Mouse (Mus musculus) neural tube, embryonic 13.5 days (tissue): Measurements from ENCODE around the gene Hemk1. TPM values are rescaled to one million over a fixed set of nuclear protein-coding genes. Genes with fewer than 3 reads are reported as not detected.
"Not testable (repeated sequence)": the region's sequence is repeated elsewhere in the genome, so short reads cannot be mapped to it uniquely, and the experiment has no call there.

Experiments
- ATAC-seq: fragments of 200-750 bp; cut with Nextera tagmentation; 2 replicates; pipeline ENCODE4 v1.8.0; 2017; ENCODE audit warnings: low read depth, mild to moderate bottlenecking, moderate TSS enrichment, moderate library complexity
- H3K27ac ChIP-seq: fragments of 300-500 bp; sonication (generic); replicated peaks from 2 replicates; pipeline ENCODE4 v1.5.1; 2015; ENCODE audit warnings: moderate library complexity, mild to moderate bottlenecking, inconsistent platforms
- H3K27me3 ChIP-seq: fragments of 300-500 bp; sonication (generic); 2 replicates; pipeline ENCODE4 v1.6.1; 2015; ENCODE audit warnings: mild to moderate bottlenecking, inconsistent platforms
- H3K36me3 ChIP-seq: fragments of 300-500 bp; sonication (generic); 2 replicates; pipeline ENCODE4 v1.6.1; 2015; ENCODE audit warnings: mild to moderate bottlenecking, inconsistent platforms
- H3K4me1 ChIP-seq: fragments of 300-500 bp; sonication (generic); replicated peaks from 2 replicates; pipeline ENCODE4 v1.6.1; 2015; ENCODE audit warnings: inconsistent platforms
- H3K4me2 ChIP-seq: fragments of 300-500 bp; sonication (generic); 2 replicates; pipeline ENCODE4 v1.6.1; 2015; ENCODE audit warnings: inconsistent platforms, mild to moderate bottlenecking, moderate library complexity
- H3K4me3 ChIP-seq: fragments of 300-500 bp; sonication (generic); 2 replicates; pipeline ENCODE4 v1.5.1; 2015; ENCODE audit warnings: mild to moderate bottlenecking, inconsistent platforms
- H3K9ac ChIP-seq: fragments of 300-500 bp; sonication (generic); 2 replicates; pipeline ENCODE4 v1.6.1; 2015; ENCODE audit warnings: moderate library complexity, mild to moderate bottlenecking, inconsistent platforms
- H3K9me3 ChIP-seq: fragments of 300-500 bp; sonication (generic); 2 replicates; pipeline ENCODE4 v1.6.1; 2016; ENCODE audit warnings: inconsistent platforms
- WGBS: fragments of 180-500 bp; shearing (Covaris S2); methylation state at CpG from one replicate; pipeline ENCODE4 v1.1.7; 2015; 5-methylcytosine and 5-hydroxymethylcytosine counted together
- polyA plus RNA-seq: library from polyadenylated mRNA; unstranded; fragments of >200 nt; fragmentation: Nextera tagmentation; extraction: Ambion mirVana; gene quantifications from 2 replicates; pipeline ENCODE4 v1.2.1, GENCODE M21; 2015

Gene Hemk1
- polyA plus RNA-seq, 1 experiment from 2014 or later, result 15.0 TPM

DNA sequence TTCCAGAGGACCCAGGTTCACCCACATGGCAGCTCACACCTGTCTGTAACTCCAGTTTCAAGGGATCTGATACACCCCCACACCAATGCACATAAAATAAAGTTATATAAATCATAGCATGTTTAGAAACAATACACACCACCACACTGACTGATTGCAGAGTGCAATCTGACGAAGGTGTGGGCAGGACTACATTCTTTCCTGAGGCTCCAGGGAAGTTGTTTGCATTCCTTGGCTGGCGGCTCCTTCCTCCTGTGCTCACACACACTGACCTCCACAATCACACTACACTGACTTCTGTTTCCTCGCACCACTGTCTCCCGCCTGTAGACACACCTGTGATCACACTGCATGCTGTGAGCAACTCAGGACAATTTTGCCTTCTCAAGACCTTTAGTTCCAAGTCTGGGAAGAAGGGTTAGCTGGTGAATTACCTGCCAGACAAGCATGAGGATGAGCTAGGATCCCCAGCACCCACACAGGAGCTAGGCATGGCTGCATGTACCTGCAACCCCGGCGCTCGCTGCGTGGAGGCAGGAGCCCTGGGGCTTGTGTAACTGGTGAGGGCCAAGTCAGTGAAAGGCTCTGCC is 15.6 kb downstream of the Hemk1 start:
- no peak overlapping the region for H3K9ac ChIP-seq
- 83% methylated on average over 8 of the region's 8 CpGs for WGBS
- ATAC-seq, result no peak

DNA sequence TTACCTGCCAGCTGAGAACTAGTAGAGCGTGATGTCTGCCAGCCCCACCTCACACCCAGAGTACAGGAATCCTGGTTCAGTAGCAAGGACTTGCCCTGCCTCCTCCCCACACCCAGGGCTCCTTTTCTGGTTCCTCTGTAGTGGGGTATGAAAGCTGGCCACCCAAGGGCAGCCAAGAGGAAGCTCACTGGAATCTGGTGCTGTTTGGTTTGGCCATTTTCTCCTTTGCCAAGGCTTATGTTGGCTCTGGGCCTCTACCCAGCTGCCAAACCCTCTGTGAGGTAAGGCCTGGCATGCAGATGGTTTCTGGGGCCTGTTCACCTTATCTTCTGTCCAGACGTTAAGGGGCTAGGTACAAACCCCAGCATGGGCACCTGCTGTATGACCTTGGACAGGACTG is 22.4 kb downstream of the Hemk1 start:
- H3K27ac ChIP-seq, result no peak overlapping the region
- H3K36me3 ChIP-seq, result no peaks in the 10 kb centered on the region
- no peak overlapping the region for H3K9ac ChIP-seq
- H3K27me3 ChIP-seq, result no peaks in the 10 kb centered on the region
- no peak for ATAC-seq
- no peaks in the 10 kb centered on the region for H3K4me1 ChIP-seq
- H3K4me3 ChIP-seq, result no peak overlapping the region
- H3K4me2 ChIP-seq, result no peak overlapping the region
- H3K9me3 ChIP-seq, result no peaks in the 10 kb centered on the region
- 79% methylated on average over 2 of the region's 2 CpGs for WGBS

More for the DNA sequence above, 15.6 kb downstream of the Hemk1 start:
- H3K4me3 ChIP-seq, result no peak overlapping the region
- H3K9me3 ChIP-seq, result no peaks in the 10 kb centered on the region
- no peaks in the 10 kb centered on the region for H3K4me1 ChIP-seq
- H3K4me2 ChIP-seq, result no peak overlapping the region
- no peak overlapping the region for H3K27ac ChIP-seq
- no peaks in the 10 kb centered on the region for H3K27me3 ChIP-seq
- H3K36me3 ChIP-seq, result peaks cover 7% of the 10 kb centered on the region

DNA sequence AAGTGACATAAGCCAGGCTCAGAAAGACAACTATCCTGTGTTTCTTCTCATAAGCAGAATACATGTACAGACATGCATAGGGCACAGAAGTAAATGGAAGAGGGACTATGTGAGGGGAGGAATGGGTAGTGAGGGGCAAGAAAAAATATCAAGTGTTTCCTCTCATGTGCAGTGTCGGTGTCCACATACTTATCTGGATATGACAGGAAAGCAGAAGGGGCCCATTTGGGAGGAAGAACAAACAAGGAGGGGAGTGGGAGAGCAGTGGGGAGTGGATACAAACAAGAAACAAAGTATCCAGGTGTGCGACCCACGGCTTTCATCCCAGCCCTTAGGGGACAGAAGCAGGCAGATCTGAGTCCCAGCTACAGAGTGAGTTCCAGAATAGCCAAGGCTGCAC is 24.2 kb downstream of the Hemk1 start:
- H3K9ac ChIP-seq, result no peak overlapping the region
- WGBS, result 86% methylated on average over 3 of the region's 3 CpGs
- no peak for ATAC-seq
- no peaks in the 10 kb centered on the region for H3K27me3 ChIP-seq
- no peaks in the 10 kb centered on the region for H3K9me3 ChIP-seq
- no peak overlapping the region for H3K4me3 ChIP-seq
- no peaks in the 10 kb centered on the region for H3K4me1 ChIP-seq
- no peak overlapping the region for H3K27ac ChIP-seq
- no peaks in the 10 kb centered on the region for H3K36me3 ChIP-seq
- H3K4me2 ChIP-seq, result no peak overlapping the region

DNA sequence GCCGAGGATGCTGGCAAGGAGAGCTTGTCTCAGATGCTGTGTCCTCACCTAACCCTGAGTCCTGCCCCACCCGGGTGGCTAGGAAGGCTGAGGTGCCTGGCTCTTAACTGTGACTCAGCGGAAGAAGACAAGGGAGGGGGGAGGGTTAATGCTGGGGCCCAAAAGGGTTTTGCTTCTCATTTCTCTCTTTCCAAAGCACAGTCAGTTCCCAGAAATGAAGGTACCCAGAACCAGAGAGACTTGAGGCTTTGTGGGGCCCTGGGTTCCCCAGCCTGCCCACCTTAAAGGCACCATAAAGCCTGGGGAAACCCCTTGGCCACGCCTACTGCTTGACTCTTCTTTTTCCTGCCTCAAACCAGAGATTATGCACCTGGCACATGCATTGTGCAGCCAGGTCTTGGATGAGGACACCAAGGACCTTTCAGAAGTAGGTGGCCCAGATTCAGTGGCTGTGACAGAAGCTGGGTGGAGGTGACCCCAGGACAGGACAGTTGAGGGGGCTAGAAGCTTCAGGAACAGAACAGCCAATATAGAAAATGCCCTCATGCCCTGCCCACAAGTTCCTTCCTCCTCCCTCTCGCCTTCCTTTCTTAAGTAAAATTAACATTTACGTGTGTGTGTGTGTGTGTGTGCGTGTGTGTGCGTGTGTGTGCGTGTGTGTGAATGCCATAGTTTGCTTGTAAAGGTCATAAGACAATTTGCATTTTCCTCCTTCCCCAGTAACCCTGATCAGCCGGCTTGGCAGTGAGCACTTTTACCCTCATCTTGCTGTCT is 25.2 kb downstream of the Hemk1 start:
- no peak overlapping the region for H3K4me2 ChIP-seq
- H3K9ac ChIP-seq, result no peak overlapping the region
- no peak for ATAC-seq
- H3K27me3 ChIP-seq, result no peaks in the 10 kb centered on the region
- no peaks in the 10 kb centered on the region for H3K4me1 ChIP-seq
- 69% methylated on average over 10 of the region's 10 CpGs for WGBS
- H3K9me3 ChIP-seq, result no peaks in the 10 kb centered on the region
- no peak overlapping the region for H3K27ac ChIP-seq
- no peaks in the 10 kb centered on the region for H3K36me3 ChIP-seq
- H3K4me3 ChIP-seq, result no peak overlapping the region

DNA sequence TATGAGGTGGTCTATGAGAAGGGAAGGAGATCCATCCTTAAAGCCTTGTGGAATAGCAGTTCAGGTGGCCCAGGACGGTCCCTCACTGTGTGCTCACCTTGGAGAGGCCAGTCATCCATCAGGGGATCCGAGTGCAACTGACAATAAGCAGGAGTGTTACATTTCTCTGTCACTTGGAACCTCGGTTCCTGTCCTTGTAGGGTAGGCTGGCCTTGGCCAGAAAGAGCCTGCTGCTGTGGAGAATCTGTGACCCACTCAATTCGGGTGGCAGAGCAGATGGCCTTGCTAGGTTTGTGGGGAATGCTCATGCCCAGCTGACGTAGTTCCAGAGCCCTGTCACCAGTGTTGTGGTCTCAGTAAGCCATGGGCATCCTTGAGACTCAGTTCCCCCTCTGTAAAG is 28.6 kb downstream of the Hemk1 start:
- Histone ChIP-seq H3K36me3 (no peaks in the 10 kb centered on the region), H3K9ac (no peak overlapping the region), H3K27ac (no peak overlapping the region), H3K9me3 (no peaks in the 10 kb centered on the region), H3K27me3 (no peaks in the 10 kb centered on the region), H3K4me3 (no peak overlapping the region), H3K4me1 (no peaks in the 10 kb centered on the region), H3K4me2 (no peak overlapping the region)
- 77% methylated on average over 5 of the region's 5 CpGs for WGBS
- no peak for ATAC-seq

DNA sequence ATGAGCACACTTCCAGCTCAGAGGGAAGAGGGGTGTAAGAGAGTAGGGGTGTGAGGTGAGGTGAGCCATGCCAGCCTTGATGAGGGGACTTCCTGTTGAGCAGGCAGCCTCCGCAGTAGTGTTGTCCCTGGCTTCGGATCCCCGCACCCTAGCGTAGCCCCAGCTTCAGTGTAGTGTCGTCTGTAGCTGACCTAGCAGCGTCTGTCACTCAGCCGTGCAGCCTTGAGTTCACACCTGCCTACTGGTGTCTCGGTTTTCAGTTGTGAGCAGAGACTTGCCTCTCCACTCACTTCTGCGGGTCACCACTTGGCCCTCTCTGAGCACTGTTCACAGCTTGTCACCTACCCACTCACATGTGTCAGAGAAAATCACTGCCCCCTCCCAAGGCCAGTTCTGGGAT is 29.0 kb downstream of the Hemk1 start:
- Histone ChIP-seq H3K27me3 (no peaks in the 10 kb centered on the region), H3K4me1 (no peaks in the 10 kb centered on the region), H3K4me3 (no peak overlapping the region), H3K36me3 (no peaks in the 10 kb centered on the region), H3K27ac (no peak overlapping the region), H3K9me3 (no peaks in the 10 kb centered on the region), H3K4me2 (no peak overlapping the region), H3K9ac (no peak overlapping the region)
- ATAC-seq, result no peak
- WGBS, result 83% methylated on average over 9 of the region's 9 CpGs

DNA sequence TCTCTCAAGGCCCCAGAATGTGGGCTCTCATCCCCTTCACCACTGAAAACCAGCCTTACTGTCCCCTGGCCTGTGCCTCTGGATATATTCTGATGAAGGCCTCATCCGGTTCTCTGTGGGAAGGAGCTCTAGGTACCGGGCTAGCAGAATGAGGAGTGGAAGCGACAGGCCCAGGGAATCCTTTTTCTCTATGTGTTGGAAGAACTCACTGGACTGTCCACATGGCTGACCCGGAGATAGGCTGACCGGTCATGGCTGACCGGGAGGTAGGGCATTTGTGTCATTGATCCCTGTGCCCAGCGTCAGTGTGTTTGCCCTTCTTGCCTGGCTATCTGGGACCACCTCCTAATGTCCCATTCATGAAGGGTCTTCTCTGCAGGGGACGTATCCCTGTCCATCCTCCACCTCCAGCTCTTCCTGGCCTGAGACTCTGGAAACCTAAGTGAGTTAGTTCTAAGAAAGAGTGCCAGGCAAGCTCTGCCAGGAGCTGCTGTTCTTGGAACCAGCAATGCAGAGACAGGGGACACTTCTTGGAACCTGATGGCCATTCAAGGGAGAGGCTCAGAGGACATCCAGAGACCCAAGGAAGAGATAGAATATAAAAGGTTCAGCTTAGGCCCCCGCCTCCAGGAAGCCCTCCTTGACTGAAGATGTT is 29.7 kb downstream of the Hemk1 start:
- Histone ChIP-seq H3K27ac (no peak overlapping the region), H3K4me1 (no peaks in the 10 kb centered on the region), H3K9ac (no peak overlapping the region), H3K4me3 (no peak overlapping the region), H3K4me2 (no peak overlapping the region), H3K9me3 (no peaks in the 10 kb centered on the region), H3K36me3 (no peaks in the 10 kb centered on the region), H3K27me3 (no peaks in the 10 kb centered on the region)
- no peak for ATAC-seq
- WGBS, result 86% methylated on average over 9 of the region's 9 CpGs

DNA sequence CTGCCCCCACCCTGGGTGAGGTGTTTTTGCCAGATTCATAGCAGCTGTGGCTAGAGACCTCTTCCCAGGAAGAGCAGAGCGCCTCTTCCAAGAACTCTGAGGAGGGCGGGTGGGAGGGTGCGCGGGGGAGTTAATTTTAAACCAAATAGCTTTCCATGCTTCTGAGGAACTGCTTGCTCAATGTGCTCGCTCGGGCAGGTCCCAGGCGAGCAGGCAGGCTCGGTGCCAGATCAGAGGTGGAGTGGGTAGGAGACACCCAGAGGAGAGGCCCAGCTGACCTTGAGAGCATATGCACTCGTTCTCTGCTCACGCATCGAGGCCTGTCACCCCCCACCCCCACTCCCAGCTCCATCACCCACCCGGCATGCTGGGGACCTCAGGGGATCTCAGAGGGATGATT is 30.3 kb downstream of the Hemk1 start:
- no peak overlapping the region for H3K9ac ChIP-seq
- H3K4me1 ChIP-seq, result no peaks in the 10 kb centered on the region
- H3K36me3 ChIP-seq, result no peaks in the 10 kb centered on the region
- ATAC-seq, result no peak
- WGBS, result 60% methylated on average over 12 of the region's 12 CpGs
- no peak overlapping the region for H3K4me3 ChIP-seq
- no peak overlapping the region for H3K27ac ChIP-seq
- H3K4me2 ChIP-seq, result no peak overlapping the region
- H3K27me3 ChIP-seq, result no peaks in the 10 kb centered on the region
- H3K9me3 ChIP-seq, result no peaks in the 10 kb centered on the region

DNA sequence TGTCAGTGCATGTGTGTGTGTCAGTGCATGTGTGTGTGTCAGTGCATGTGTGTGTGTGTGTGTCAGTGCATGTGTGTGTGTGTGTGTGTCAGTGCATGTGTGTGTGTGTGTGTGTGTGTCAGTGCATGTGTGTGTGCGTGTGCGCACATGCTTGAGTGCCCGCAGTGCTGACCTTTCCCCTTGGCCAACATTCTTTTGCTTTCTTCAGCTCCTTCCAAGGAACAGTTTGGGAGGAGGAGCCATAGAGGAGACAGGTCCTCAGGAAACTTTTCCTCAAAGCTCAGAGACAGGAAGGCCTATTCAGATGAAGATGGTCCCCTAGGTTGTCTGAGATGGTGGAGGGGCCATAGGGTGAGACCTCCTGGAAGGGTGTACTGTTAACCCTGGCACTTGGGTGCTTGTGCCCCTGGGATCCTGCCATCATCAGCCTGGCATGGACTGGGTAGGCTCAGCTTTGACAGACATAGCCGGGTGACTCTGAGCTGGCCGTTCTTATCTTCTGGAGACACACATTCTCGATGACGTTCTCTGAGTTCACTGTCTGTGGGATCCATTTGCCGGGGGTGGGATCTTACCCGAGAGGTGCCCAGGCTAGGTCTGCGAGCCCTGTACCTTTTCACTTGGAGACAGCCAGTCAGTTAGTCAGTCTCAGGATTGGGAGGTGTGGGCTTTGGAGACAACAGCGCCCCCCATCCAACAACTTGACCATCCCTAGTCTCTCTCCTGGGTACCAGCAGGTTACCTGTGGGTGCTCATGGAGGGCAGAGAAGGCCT is 30.9 kb downstream of the Hemk1 start:
- Histone ChIP-seq H3K4me3 (no peak overlapping the region), H3K9ac (no peak overlapping the region), H3K4me1 (no peaks in the 10 kb centered on the region), H3K9me3 (no peaks in the 10 kb centered on the region), H3K36me3 (no peaks in the 10 kb centered on the region), H3K27me3 (no peaks in the 10 kb centered on the region), H3K4me2 (no peak overlapping the region), H3K27ac (no peak overlapping the region)
- no peak for ATAC-seq
- WGBS, result 91% methylated on average over 11 of the region's 11 CpGs

DNA sequence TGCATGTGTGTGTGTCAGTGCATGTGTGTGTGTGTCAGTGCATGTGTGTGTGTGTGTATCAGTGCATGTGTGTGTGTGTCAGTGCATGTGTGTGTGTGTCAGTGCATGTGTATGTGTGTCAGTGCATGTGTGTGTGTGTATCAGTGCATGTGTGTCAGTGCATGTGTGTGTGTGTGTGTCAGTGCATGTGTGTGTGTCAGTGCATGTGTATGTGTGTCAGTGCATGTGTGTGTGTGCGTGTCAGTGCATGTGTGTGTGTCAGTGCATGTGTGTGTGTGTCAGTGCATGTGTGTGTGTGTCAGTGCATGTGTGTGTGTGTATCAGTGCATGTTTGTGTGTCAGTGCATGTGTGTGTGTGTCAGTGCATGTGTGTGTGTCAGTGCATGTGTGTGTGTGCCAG is 31.5 kb downstream of the Hemk1 start:
- not testable (repeated sequence) for H3K27ac ChIP-seq, H3K27me3 ChIP-seq, ATAC-seq, H3K9ac ChIP-seq, H3K4me1 ChIP-seq, H3K4me2 ChIP-seq, H3K9me3 ChIP-seq, H3K36me3 ChIP-seq, H3K4me3 ChIP-seq
- 100% methylated on average over 1 of the region's 1 CpGs for WGBS

DNA sequence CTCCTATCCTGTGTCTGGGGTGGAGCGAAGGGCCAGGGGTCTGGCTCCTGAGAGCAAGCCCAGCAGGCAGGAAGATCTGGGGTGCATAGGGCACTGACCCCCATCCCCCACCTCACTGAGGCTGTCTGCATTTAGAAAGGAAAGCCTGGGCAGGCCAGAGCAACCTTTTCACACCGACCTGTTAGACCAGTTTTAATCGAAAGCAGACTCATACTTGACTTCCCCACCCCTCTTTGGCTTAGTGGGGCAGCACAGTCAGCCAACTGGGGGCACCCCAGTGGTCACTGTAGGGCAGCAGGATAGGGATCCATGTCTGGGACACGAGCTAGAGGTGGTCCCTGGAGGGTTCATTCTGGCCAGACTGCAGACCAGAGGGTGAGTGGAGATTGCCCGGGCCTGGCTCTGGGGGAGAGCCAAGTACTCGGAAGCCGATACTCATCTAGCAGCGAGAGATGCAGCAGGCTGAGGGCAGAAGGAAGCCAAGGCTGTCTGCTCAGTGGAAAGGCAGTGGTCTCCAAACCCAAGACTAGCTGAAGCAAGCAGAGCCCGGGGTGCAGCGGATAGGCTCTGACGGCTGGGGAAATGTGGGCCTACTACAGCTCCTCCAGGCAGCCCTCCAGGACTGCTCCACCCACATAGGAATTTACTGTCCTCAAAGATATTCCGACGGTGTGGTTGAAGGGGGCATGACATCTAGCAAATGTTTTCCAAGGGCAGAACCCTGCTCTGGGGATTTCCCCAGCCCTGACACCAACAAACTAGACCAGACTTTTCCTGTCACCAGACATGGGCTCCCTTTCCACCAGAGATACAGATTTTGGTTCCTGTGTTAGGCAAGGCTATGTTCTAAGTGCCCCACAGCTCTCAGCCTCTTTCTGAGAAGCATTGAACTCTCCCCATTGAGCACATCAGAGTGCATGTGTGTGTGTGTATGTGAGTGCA is 32.3 kb downstream of the Hemk1 start:
- Histone ChIP-seq H3K36me3 (peaks cover 14% of the 10 kb centered on the region), H3K4me3 (no peak overlapping the region), H3K27me3 (no peaks in the 10 kb centered on the region), H3K4me2 (no peak overlapping the region), H3K9ac (no peak overlapping the region), H3K9me3 (no peaks in the 10 kb centered on the region), H3K4me1 (no peaks in the 10 kb centered on the region), H3K27ac (no peak overlapping the region)
- WGBS, result 75% methylated on average over 13 of the region's 13 CpGs
- no peak for ATAC-seq
